Mouse (Mus musculus) retina, embryonic 14.5 days (tissue): Measurements from ENCODE around the gene Dnajb14.
"Not testable (repeated sequence)": the region's sequence is repeated elsewhere in the genome, so short reads cannot be mapped to it uniquely, and the experiment has no call there.

Experiments
- DNase-seq: peaks from one replicate; pipeline ENCODE4 v3.0.0-alpha.2; 2015; ENCODE audit warnings: low spot score

Dnajb14 gene

DNA sequence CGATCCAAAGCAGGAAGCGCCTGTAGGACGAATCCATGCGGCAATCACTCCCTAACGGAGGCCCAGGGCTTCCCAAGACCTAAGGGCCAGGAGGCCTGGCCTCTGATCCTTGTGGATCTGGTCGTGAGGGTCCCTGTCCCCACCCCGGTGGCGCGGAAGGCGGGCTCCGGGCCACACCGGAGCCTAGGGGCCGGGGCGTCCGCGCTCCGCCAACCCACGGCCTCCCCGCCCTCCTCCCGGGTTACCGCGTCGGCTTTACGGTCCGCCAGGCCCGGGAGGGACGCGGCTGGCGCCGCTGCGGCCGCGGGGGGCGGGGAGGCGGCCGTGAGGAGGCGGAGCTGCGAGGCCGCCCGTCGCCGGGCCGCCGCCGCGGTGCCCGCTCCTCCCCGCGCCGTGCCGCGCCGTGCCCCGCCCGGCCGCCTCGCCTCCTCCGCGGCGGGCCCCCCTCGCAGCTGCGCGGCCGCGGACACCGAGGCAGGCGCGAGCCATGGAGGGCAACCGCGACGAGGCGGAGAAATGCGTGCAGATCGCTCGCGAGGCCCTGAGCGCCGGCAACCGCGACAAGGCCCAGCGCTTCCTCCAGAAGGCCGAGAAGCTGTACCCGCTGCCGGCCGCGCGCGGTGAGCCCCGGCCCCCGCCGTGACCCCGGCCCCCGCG, at the start of gene Dnajb14:
Dnajb14 (plus strand) TSS at position 239 of the 657 bp plus-strand sequence.
- peak; percentile 71 for DNase-seq

DNA sequence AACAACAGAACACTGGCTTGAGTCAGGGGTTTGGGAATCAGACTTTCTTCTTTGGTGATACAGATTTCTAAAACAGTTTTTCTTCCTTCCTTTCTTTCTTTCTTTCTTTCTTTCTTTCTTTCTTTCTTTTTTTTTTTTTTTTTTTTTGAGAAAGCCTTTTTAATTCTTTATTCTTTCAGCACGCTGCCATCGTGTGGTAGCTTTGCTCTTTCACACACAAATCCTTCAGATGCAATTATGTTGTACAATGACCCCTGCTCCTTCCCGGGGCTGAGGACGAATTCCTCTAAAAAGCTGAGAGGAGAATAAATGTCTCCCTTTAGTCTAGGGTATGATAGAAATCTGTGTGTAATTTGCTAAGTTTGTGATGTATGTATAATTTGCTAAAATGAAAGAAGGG, 48.8 kb upstream of the Dnajb14 start:
- peak; percentile 32 for DNase-seq

DNA sequence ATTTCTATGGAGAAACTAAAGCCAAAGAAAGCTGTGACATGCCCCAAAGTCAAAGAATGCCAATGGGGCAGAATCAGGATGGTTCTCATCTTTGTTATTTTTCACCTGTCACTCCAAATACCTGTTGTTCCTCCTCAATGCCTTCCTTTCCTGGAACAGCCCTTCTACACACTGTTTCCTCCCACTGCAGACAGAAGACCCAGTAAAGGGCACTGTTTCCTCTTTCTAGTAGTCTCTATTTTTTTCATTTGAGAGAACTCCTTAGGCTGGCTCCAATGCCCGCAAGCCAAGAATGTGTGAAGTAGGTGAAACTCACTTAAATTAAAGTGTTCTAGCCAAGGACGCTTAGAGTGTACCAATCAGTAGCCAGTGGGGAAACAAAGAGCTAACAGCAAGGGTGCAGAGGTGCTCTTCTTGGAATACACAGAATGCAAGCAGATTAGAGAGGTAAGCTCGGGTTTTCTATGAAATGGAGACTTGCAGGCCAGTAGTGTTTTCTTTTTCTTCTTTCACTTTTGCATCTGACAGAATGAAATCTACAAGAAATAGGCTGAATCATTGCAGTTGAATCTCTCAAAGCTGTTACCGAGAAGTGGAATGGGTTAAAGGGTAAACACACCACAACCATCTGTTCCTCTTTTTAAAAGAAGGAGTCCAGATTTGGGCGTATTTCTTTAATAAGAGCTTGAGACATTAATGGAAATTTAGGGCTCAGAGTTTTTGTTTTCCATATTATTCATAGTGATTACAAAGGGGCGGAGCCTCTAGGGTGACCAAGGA, 46.6 kb upstream of the Dnajb14 start:
- no peak for DNase-seq

DNA sequence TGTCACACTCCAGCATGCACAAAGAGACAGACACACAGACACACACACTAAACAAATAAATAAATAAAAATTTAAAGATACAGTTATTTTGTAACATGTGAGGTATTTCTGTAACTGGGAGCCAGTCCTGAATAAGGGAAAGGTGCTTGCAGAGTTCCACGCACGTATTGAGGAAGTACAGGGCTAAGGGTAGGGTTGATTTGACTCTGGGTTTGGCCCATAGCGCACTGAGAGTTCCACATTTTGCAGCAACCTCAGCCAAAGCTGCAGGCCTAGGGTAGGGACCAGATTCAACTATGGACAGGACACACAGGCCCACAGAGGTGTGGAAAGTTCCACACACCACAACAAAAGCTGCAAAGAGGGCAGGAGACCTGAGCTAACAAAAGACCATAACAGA, 44.2 kb upstream of the Dnajb14 start:
- DNase-seq = no peak

DNA sequence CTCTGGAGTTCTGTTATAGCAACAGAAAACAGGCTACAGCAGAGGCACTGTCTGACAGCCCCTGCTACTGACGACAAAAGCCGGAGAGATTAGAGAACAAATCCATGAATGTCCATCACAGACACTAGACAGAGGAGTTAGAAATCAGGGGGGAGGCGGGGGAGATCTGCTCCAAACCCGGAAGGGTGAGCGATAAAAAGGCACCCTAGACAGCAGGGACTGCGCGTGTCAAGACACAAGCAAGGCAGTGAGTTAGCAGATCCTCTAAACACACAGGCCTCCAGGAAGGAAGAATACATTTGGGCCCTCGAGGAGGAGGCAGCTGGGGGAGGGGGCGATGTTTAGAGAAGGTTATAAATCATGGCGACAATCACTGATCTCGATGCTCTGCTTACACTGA, 39.8 kb upstream of the Dnajb14 start:
- no peak for DNase-seq

DNA sequence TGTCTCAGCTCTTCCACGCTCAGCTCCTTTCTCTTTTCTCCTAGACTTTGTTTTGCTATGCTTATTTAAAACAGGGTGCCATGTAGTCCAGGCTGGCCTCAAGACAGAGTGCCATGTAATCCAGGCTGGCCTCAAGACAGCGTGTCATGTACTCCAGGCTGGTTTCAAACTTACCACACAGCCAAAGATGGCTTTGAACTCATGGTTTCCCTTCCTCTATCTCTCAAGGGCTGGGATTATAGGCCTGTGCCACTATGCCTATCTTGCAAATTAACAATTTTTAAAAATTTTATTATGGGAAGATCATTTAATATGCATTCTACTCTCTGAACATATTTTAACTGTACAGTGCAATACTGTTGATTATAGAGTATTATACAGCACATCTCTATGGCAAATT, 36.3 kb upstream of the Dnajb14 start:
- no peak for DNase-seq

DNA sequence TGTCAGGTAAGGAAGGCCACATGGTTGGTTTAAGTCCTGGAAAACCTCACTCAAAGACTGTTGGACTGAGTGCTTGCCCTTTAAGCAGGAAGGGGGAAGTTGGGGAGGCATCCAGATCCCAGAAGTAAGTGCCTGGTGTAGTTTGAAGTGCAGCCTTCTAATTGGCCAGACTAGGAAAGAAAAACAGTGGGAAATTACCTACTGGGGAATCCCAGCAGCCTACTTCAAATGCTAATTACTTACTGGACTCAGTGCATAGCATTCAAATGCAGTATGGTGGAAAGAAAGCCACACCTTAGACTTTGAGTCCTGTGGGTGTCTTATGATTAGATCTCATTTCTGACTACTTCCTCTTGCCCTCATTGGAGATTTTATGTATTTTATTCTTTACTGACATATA, 34.3 kb upstream of the Dnajb14 start:
- DNase-seq = no peak

DNA sequence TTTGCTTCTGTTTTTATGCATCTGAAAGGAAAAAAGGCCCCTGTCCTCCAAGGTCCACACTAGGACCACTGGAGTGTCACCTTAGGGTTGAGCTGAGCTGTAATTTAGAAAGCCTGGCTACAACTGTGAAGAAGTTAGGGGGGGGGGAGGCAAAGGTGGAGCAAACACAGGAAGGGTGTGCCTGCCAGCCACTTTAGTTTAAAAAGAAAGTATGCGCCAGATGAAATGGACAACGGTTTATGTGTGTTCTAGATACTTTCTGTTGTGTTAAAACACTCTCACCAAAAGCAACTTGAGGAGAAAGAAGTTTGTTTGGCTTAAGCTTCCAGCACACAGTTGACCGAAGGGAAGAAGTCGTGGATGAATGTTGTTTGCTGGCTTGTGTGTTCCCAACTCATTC, 33.8 kb upstream of the Dnajb14 start:
- DNase-seq = no peak

DNA sequence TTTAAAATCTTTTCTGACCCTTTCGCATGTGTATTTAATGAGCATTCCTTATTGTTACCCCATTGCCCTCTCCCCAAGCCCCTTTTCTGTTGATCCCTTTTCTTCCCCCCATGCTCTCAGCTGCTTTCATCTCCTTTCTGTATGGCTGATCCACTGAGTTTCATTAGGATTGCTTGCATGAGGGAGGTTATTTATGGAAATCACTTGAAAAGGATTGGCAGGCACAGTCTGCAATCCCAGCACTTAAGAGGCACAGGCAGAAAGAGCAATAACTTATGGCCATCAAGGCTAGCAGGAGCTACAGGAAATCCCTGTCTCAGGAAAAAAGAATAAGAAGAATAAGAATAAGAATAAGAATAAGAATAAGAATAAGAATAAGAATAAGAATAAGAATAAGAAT, 30.9 kb upstream of the Dnajb14 start:
- no peak for DNase-seq

DNA sequence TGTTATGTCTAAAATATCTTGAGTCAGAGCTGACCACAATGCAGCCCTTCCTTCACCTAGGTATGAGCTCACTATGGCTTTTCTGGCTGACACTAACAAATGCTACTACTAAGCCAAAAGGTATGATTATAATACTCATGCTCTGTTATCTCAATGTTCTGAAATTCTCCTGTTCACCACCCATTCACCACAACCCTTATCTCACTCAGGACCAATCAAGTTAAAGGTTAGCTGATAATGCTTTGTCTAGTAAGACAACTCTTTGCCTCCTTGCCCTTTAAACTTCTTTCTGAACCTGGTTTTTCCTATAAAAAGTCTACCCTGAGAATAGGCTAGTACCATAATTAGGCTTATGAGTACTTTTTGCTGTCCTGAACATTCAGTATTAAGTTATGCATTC, 29.3 kb upstream of the Dnajb14 start:
- DNase-seq = no peak

DNA sequence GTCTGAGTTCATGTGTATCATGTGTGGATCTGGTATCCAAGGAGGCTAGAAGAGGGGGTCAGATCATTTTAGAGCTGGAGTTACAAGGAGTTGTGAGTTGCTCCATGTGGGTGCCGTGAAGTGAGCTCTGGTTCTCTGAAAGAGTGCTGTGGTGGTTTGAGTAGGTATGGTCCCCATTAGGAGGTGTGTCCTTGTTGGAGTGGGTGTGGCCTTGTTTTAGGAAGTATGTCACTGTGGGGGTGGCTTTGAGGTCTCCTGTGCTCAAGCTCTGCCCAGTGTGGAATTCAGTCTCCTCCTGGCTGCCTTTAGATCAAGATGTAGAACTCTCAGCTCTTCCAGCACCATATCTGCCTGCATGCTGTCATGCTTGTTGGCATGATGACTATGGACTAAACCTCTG, 24.5 kb upstream of the Dnajb14 start:
- no peak for DNase-seq

DNA sequence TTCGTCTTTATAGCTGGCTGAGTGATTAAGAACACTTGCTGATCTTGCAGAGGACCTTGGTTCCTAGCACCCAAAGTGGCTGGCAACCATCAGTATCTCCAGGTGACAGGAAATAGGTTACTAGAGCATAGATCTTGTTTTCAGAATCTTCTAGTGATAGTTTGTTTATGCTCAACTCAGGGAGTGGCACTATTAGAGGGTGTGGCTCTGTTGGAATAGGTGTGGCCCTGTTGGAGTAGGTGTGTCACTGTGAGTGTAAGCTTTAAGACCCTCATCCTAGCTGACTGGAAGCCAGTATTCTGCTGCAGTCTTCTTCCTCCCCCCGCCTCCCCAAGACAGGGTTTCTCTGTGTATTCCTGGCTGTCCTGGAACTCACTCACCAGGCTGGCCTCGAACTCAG, 23.2 kb upstream of the Dnajb14 start:
- DNase-seq = no peak

DNA sequence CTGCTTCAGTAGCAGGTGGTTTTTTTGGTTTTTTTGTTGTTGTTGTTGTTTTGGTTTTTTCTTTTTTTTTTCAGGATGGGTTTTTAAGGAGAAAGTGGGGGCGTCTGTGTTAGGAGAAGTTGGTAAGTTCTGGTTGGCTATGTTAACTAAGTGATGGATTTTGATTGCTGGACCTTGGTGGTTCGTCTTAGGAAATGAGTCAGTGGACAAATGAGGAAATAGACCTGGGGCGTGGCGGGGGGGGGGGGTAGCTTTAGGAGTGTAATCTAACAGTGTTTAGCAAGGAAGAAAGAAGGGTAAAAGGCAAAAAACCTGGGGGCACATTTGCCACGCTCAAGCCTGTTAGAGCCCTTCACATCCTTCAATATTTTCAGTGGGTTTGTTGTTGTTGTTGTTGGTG, 20.9 kb upstream of the Dnajb14 start:
- DNase-seq = no peak

DNA sequence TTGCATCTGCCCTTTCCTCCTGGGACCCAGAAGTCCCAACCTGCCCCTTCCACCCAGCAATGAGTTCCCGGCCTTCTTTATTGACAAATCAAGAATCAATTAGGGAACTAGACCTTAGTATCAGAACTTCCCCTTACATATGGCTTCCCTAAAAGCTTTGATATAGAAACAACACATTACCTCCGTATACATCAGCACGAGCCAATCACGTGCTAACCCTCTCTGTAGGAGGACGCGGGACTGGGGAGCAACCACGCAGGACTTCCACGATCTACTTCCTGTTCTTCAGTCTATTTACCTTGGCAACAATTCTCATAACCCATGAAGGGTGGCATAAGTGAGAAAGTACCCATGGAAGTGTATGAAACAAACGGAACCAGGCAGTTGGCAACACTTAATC, 19.1 kb upstream of the Dnajb14 start:
- no peak for DNase-seq

DNA sequence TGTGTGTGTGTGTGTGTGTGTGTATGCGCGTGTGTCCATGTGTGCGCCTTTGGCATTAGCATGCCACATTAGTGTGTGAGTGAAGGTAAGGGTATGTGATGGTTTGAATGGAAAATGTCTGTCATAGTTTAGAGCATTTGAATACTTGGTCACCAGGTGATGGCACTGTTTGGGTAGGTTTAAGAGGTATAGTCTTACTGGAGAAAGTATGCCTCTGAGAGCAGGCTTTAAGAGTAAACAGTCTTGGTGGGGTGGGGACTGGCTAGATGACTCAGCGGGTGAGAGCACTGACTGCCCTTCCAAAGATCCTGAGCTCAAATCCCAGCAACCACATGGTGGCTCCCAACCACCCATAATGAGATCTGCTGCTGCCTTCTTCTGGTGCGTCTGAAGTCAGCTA, 17.8 kb upstream of the Dnajb14 start:
- DNase-seq = no peak

DNA sequence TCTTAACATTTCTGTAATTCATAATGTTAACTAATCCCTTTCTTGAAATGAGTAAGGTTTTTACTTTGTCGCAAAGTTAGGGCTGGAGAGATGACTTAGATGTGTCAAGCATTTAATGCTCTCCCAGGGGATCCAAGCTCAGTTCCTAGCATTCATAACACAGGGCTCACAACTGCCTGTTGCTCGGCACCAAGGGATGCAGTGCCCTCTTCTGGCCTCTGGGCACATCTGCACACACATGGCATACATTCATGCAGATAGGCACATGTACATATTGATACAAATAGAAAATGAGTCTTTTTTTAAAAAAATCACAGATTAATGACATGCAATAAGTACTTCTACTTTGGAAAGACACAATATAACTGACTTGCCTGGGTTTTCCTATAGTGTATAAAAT, 16.3 kb upstream of the Dnajb14 start:
- DNase-seq = no peak

DNA sequence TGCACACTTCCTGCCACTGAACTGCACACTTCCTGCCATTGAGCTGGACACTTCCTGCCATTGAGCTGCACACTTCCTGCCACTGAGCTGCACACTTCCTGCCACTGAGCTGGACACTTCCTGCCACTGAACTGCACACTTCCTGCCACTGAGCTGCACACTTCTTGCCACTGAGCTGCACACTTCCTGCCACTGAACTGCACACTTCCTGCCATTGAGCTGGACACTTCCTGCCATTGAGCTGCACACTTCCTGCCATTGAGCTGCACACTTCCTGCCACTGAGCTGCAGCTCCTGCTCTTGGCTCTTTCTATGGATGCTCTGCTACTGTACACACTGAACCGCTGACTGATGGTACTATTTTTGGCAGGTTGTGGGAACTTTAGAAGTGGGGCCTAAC, 14.5 kb upstream of the Dnajb14 start:
- DNase-seq = not testable (repeated sequence)

DNA sequence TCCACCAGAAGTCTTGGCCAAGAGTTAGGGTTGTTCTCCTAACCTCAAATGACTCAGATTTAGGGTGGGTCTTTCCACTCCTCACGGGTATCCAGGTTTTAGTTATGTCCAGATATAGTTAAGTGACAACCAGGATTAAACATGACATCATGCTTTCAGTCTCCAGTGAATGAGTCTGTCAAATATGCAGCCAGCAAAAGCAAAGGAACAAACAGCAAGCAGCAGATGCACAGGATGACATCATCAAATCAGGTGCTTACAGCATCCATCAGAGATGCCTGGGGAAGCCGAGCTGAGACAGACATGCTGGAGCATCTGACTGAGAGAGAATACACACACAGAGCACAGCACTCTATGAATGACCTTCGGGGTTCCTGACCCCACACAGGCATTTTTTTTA, 12.1 kb upstream of the Dnajb14 start:
- no peak for DNase-seq

DNA sequence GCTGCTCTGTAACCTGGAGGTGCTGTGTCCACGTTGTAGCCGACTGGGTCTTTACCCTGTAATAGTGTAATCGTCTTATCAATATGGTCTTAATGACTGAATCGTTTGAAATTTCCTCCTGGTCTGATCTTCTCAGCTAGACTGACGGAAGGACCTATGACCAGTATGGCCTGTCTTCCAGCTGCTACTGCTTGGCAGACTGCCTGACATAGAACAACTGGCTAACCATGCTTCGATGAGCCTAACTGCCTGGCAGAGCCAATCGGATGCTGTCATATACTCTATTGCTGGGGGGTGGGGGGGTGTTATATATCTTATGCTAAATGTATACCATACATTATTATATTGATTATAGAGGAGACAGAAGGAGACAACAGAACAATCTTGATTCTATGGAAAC, 11.4 kb upstream of the Dnajb14 start:
- no peak for DNase-seq

DNA sequence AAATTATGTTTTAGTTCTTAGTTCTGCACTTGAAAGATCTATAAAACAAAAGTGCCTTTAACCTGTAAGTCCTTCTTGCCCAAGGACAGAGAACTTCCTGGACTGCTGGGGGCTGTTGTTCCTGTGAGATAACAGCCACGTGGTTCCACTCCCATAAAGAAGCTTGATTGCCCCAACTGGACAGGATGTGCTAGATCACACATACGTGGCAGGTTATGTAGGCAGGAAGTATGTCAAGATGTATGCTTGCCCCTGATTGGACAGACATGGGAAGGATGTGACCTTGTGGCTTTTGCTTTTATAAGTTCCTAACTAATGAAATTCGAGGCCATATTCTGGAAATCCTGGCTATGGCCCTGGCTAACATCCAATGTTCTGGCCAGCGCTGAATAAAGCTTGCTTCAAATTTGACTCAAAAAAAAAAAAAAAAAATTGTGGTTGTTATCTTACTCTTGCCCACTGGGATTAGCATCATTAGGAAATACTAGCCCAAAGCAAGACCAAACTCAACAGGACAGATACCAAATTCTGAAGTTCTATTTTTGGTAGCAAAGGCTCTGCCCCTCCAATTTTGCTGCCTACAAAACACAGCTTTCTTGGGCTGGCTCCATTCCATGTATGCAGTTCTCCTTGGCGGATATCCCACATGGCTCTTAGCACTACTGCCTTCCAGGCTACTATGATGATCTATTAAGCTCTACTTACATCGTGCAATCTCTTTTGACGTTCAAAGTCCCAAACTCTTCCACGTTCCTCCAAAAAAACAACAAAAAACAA, 6.9 kb upstream of the Dnajb14 start:
- DNase-seq = no peak

DNA sequence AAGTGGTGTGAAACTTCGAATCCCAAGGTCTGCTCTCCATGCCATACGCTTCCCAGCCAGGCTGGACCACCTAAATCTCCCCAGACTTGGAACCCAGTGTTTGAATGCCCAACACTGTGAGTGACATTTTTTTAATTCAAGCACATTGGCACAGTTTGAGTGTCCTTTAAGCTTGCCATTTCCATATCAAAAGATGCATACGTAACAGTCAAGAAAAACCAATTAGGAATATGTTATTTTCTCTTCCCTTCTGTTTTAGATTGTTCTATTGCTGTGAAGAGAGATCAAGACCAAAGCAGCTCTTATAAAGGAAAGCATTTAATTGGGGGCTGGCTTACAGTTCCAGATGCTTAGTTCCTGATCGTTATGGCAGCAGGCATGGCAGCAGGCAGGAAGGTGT, 6.0 kb upstream of the Dnajb14 start:
- no peak for DNase-seq

DNA sequence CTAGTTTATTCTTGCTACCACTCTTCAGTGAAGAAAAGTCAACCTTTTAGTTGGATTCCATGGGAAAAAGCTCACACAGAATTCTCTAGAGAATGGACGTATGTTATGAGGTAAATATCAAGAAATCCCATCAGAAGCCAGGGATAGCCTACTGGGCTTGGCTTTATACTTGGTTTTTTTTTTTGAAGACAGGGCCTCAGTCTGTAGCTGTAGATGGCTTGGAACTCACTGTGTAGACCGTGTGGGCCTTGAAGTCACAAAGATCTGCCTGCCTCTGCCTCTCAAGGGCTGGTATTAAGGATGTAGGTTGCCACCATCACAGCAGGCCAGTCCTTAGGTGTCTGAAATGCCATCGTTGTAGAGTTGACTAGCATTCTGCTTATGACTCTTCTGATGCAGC, 4.9 kb upstream of the Dnajb14 start:
- no peak for DNase-seq
